ENCODE assay signal across 8 mouse cellular contexts in genomic region chr11:96776968-96777962, GRCm38 (mm10). TPM values are rescaled to one million over a fixed set of nuclear protein-coding genes. Genes with fewer than 3 reads are reported as not detected.
DNase-seq lines count a peak whose midpoint lies in the region; ATAC-seq lines count a peak whose summit lies in the region.

Snx11 (minus strand) TSS chr11:96777559.

- H3K27me3 ChIP-seq in lung, embryonic 16.5 days (ENCODE audit: control insufficient read depth, insufficient read depth, low read depth, low read length): no peaks in the 10 kb centered on the region

- H3K9ac ChIP-seq in lung, embryonic 16.5 days (ENCODE audit: low read length): peak within 1 kb of the TSS; percentile 62

- H3K4me2 ChIP-seq in lung, embryonic 16.5 days (ENCODE audit: low read depth, low read length): peak within 1 kb of the TSS; percentile 74

- under 1% methylated on average over 59 of the region's 59 CpGs for WGBS in lung, embryonic 16.5 days

- H3K9me3 ChIP-seq in lung, embryonic 16.5 days (ENCODE audit: control insufficient read depth, low read length): no peaks in the 10 kb centered on the region

- H3K36me3 ChIP-seq in lung, embryonic 16.5 days (ENCODE audit: control insufficient read depth, insufficient read depth, low read length): 0 out of 2 replicates have a peak, but pooled peaks cover 4% of the 10 kb centered on the region

- peak; percentile 97 to 98 for ATAC-seq in hematopoietic stem cell, adult 5-6 weeks (replicated peaks in 1 of 2; ENCODE audit: insufficient read depth in 1 of 2, low FRiP score in 2 of 2, low TSS enrichment in 1 of 2, low read depth in 1 of 2, poor library complexity in 2 of 2, severe bottlenecking in 2 of 2)
- ATAC-seq in lung, embryonic 16.5 days (ENCODE audit: low read depth): peak; percentile 100

- peaks cover 7% of the 10 kb centered on the region; the same call in 1 of the 2 replicates for H3K4me1 ChIP-seq in lung, embryonic 16.5 days (replicated peaks; ENCODE audit: control insufficient read depth, insufficient read depth, low read length)

- H3K4me3 ChIP-seq in lung, embryonic 16.5 days (ENCODE audit: low read length): peak within 1 kb of the TSS; percentile 70

- H3K27ac ChIP-seq in lung, embryonic 16.5 days (ENCODE audit: low read length): peak within 1 kb of the TSS; percentile 72

- peak; percentile 94 for DNase-seq in MEL-GATA-1-ER (ENCODE audit: extremely low read depth, low read depth)
- DNase-seq in cerebellum, adult 8-10 months: peak; percentile 100
- peak; percentile 99 for DNase-seq in forelimb bud, embryonic 11.5 days (ENCODE audit: low read depth, low spot score)
- peak; percentile 99 for DNase-seq in layer of hippocampus, adult 9-10 months (ENCODE audit: low spot score)
- peak; percentile 96 for DNase-seq in ovary, postnatal 10 days (ENCODE audit: low spot score)
- DNase-seq in thymus, postnatal 10 days (ENCODE audit: low spot score in 2 of 2): peak; percentile 95 to 97

RNA-seq across cellular contexts. Expression of gene Snx11, which starts in this region (rescaled TPM):
- total RNA-seq in hematopoietic stem cell, adult 5-6 weeks (2017): 14.2 and 16.9 TPM in 2 replicates
- polyA plus RNA-seq in lung, embryonic 16.5 days (2015; fragmentation: Nextera tagmentation; extraction: Ambion mirVana): 15.4 and 16.6 TPM in 2 replicates

Comparison
In these comparisons a context has a peak if more than half of its experiments do, and no peak if none do; other contexts are left out.
1. Peak in every context shown above with its lines: DNase-seq, ATAC-seq, H3K4me3 ChIP-seq and H3K27ac ChIP-seq.